Mouse (Mus musculus) liver (tissue): ENCODE results near the gene Edn2.

Experiments used
- DNase-seq: peaks from one replicate; pipeline ENCODE4 v3.0.0-alpha.2; 2020; ENCODE audit warnings: mixed read lengths

Gene Edn2

GRCm38 (mm10) chr4:120206471-120206891 is 45.5 kb downstream of the Edn2 start:
- no peak for DNase-seq

GRCm38 (mm10) chr4:120212080-120212479 is 51.1 kb downstream of the Edn2 start:
- no peak for DNase-seq

- DNase-seq = no peak
Observed at GRCm38 (mm10) chr4:120212812-120213211, 51.8 kb downstream of the Edn2 start.

- peak; percentile 47 for DNase-seq
Observed at GRCm38 (mm10) chr4:120215915-120216591, 55.0 kb downstream of the Edn2 start.

GRCm38 (mm10) chr4:120216883-120217282 is 55.9 kb downstream of the Edn2 start:
- DNase-seq = no peak
